Mouse (Mus musculus) urinary bladder, postnatal 25 days (tissue): ENCODE data around the gene Ssty1.
"Not testable (repeated sequence)": the region's sequence is repeated elsewhere in the genome, so short reads cannot be mapped to it uniquely, and the experiment has no call there.

Experiments used
- DNase-seq: peaks from one replicate; pipeline ENCODE4 v3.0.0; 2022; ENCODE audit warnings: low spot score

The Ssty1 gene

DNA sequence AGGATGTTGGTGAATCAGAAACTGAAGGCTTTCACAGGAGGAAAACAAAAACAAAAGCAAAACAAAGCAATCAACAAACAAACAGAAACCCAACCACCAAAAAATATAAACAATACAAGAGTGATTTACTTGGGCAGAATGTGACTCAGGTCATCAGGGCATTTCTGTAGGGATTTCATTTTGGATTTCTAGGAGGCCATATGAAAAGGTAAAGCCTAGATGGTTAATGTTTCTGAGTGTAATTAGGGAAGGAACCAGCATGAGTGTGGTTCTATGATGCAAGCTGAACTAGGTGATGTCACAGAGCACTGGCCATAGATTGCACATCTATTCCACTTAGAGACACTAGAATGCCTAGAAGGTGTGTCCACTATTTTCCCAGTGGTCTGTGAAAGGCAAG is at the start of gene Ssty1:
TSS of gene Ssty1 (plus strand) at position 301 of the 400 bp plus-strand sequence.
- not testable (repeated sequence) for DNase-seq

DNA sequence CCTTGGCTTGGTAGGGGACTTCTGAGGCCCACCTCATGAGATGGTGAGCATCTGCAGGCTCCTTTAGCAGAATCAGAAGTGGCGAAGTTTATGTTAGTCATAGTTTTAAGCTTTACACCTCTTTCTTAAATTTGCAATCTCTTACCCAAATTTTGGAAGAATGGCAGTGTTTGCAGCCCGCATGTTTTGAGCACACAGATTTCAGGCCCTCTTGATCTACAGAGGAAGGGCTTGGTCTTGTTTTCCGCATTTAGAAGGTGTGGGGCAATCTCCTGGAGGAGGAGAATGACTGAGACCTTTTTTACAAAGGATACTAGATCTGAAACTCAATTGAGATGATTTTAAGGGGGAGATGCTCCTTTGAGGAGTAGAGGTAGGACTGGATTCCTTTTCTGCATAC is 27.2 kb upstream of the Ssty1 start, which contains the start of gene Gm21764:
TSS of gene Gm21764 (minus strand) at position 101 of the 400 bp plus-strand sequence.
- DNase-seq = not testable (repeated sequence)
